Mouse (Mus musculus) urinary bladder, adult 2 months (tissue): ENCODE results near the gene Fam214a. TPM values are rescaled to one million over a fixed set of nuclear protein-coding genes. Genes with fewer than 3 reads are reported as not detected.
A peak's percentile ranks its signal among the peaks of the same experiment; 100 is the strongest.

Experiments used
- DNase-seq: peaks from one replicate; pipeline ENCODE4 v3.0.0; 2022; ENCODE audit warnings: low spot score
- polyA plus RNA-seq: library from polyadenylated mRNA; depleted of rRNA; stranded (reverse); fragments of >200 nt; gene quantifications from 2 replicates; pipeline ENCODE4 v1.2.3, GENCODE M21; 2012

Fam214a gene
- polyA plus RNA-seq, 1 experiment, result 19.4 TPM

DNA sequence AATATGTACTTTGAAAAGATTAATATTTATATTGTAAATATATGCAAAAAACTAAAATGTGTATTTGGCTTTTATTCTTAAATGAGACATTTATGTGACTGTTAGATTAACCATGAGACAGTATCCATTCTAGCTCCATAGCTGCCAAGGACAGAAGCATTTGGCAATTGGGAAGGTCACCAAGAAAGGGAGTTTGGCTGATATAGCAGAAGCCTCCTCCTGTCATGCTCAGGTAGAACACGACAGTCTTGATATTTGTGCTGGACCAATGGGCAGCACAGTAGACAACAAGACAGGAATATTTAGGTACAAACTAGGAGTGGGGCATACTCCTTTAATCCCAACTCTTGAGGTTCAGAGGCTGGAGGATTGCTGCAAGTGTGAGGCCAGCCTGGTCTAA, 79.7 kb downstream of the Fam214a start:
- no peak for DNase-seq

DNA sequence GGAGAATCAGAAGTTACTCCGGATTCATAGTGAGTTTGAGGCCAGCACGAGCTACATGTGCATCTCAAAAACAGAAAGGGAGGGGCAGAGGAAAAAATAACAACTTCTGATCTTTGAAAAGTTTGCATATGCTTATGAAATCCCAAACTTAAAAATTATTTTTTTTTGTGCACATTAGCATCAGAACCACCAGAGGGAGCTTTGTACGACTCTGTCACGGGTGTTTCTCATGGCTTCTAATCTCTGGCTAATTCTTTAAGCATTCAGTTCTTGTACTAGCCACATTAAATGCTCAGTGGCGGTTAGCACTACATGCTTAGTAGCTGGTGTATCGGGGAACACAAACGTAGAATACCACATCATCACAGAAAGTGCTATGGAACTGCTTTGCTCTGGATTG, 80.5 kb downstream of the Fam214a start:
- DNase-seq, result no peak

DNA sequence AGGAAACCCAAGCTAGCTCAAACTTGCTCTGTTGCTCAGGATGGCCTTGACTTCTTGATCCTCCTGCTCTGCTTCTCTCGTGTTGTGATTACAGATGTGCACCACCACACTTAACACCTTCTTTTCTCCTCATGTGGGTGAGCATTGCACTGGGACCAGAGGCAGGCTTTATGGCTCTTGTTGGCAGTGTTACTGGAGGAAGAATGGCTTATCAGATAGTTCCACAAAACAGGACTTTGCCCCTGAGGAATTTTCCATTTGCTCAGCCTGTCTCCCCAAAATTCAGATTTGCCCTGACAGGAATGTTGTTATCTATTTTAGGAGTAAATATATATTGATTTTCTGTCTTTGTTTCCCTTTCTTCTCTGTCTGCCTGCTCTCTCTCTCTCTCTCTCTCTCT, 82.0 kb downstream of the Fam214a start:
- DNase-seq, result no peak

DNA sequence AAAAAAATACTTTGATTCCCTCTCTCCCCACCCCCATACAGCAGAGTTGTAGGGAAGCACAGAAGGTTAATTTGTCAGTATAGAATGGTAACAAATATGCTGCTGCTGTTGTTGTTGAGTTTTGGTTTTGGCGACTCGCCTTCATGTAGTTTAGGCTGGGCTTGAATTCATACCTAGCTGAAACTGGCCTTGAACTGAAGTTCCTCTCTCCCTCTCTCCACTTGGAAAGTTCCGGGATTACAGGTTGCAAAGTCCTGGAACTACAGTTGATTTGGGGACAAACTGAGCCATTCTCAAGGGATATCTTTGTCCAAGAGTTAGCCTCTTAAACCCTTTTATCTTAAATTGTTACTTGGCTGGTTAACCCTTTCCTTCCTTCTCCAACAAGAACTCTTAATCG, 83.3 kb downstream of the Fam214a start:
- no peak for DNase-seq

- peak; percentile 69 for DNase-seq
Observed at GRCm38 (mm10) chr9:75037451-75038356, 85.0 kb downstream of the Fam214a start, which contains the start of gene Arpp19. TSS of gene Arpp19 (plus strand) at chr9:75037614.

DNA sequence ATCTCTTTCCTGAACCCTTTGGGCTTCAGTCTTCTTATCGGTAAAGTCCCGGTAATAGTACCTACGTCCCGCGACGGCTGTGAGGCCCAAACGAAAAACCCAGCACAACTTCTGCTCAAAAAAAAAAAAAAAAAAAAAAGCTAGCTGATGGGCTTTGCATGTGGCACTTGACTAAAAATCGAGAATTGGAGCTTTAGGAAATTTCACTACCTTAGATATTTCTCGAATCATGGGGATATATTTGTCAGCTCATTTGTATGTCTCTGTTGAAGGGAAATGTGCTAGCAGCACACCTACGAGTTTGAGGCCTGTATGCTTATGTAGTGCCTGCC, 85.6 kb downstream of the Fam214a start:
- no peak for DNase-seq

DNA sequence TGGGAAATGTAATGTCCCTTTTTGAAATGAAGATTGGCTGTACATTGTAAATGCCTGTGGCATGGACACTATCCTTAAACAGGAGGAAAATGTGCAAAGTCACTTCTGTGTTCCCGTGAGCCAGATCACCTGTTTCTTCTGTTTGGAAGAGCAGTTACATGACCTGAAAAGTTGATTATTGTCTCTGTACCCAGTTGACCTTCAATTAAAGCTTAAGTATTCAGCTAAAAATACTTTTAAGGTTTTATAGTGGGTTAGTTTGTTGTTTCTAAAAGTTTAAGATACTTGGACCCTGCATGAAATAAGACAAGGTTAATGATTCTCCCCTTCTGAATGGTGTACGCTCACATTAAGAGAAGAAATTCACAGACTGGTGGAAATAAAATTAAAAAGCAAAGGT, 87.9 kb downstream of the Fam214a start:
- DNase-seq, result no peak

DNA sequence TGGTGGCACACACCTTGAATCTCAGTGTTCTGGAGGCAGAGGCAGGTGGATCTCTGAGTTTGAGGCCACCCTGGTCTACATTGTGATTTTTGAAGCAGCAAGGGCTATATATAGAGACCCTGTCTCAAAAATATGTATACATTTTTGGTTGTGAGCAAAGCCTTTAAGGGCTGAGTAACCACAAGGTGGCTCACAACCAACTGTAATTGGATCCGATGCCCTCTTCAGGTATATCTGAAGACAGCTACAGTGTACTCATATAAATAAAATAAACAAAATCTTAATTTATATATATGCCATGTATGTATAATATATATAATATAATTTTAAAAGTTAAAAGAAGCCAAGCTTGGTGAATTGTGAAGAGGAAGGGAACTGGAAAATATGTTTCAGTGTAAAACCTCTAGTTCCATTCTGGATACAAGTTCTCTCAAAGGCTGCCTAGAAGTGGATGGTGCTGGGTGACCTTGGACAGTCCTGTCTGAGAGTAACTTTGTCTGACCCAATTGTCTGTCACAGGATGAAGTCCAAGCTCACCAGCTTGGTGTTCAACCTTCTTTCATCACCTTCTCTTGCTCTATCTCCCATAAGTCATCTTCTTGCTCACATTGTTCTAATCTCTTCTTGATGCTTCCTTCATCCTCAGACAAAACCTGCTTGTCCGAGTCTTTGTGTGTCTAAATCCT, 89.3 kb downstream of the Fam214a start:
- DNase-seq, result no peak

GRCm38 (mm10) chr9:75043191-75043590, 90.5 kb downstream of the Fam214a start:
- no peak for DNase-seq

DNA sequence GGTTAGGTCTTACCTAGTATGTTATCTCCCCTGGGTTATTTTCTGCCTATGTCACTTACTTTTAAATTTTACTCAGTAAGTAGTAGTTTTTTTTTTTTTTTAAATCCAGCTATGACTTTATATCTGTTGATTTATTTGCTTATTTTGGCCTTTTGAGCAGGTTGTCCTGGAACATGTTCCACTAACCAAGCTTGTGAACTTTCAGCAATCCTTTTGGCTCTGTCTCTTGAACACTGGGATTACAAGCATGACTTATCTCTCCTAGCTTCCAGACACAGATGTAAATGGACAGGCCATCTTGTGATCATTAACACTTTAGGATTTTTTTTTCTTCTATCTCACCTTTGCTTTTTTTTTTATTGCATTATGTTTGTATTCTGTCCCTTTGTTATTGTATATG, 94.4 kb downstream of the Fam214a start:
- DNase-seq, result no peak

GRCm38 (mm10) chr9:75049100-75049499, 96.4 kb downstream of the Fam214a start:
- DNase-seq, result no peak

GRCm38 (mm10) chr9:75050003-75050402, 97.3 kb downstream of the Fam214a start:
- no peak for DNase-seq

DNA sequence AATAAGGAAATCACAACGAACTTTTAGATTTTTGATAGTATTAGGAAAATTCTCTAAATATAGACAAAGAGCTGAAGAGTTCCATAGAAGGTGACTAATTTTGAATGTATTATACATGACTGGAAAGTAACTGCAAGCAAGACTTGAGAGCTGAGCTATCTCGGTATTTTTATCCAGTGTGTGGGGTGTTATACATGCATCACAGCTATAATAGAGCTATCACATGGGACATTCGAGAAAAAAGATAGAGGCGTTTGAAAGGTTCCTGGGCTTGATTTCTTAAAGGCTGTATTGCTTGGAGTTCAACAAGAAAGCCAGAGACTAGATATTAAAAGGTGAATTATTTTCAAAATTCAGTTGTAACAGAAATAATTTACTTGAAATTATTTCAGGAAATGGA, 99.2 kb downstream of the Fam214a start:
- no peak for DNase-seq

DNA sequence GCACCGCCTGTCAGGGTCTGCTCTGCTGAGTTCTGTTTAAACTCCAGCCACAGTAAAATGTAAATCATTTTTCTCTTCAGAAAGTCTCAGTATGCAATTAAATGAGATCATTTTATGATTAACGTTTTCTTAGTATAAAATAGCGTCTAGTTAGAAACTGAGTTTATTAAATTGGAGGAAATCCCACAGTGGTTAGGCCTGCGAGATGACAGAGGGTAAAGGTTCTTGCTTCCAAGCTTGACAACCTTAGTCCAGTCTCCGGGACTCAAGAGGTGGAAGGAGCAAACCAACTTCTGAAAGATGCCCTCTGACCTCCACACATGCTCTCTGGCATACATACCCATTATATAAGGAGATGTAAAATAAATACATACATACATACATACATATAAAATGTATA, 102.4 kb downstream of the Fam214a start:
- DNase-seq, result no peak

DNA sequence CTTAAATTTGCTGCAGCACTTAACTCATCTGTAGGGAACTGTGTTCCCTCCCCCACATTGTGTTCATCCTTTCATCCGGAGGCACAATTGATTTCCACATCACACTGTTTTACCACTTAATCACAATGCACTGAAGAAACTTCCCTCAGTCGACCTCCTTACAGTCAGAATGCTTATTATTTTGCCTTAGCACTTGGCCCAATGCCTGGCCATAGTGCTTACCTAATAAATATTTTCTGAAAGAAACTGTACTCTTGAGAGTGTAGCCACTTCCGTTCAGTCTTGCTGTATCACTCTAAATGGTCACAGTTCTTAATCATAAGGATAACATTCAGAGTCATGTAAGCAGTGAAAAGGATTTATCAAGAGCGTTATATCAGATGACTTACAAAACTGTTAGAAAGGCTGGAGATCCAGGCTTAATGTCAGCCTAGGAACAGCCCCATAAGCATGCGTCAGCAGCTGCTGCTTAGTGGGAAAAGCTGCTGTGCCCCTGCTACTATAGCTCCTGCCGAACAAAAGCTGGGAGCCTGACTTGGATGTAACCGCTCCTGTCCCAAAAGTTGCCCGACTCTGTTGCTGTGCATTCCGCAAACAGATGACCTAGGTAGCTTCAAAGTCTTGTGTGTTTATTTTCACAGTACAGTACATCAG, 112.1 kb downstream of the Fam214a start:
- DNase-seq, result no peak

- DNase-seq, result no peak
Observed at GRCm38 (mm10) chr9:75070457-75071028, 117.9 kb downstream of the Fam214a start, which contains the start of gene Myo5a. TSS of gene Myo5a (plus strand) at chr9:75071015.

- peak; percentile 76 for DNase-seq
Observed at GRCm38 (mm10) chr9:75071029-75071705, 118.5 kb downstream of the Fam214a start.

GRCm38 (mm10) chr9:75071706-75072192, 119.1 kb downstream of the Fam214a start:
- DNase-seq, result no peak

GRCm38 (mm10) chr9:75072361-75072760, 119.7 kb downstream of the Fam214a start:
- no peak for DNase-seq

DNA sequence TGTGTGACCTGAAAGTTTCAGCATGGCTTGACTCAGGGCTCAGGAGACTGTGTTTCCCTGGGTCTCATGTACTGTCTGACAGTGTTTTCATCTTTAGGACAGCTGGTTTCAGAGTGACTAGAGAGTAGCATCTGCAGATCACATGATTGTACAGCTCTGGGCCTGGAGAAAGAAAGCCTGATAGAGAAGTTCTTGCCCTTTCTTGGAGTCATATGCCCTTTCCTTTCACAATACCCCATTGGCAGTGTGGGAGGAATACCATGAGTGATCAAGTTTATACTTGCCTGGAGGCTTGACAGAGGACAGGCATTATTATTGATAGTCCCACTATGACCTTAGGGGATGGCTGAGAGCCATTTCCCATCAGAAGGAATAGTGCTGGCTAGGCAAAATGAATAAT, 124.5 kb downstream of the Fam214a start:
- no peak for DNase-seq
